Mouse (Mus musculus) heart, postnatal 0 days (tissue): ENCODE data around the gene Gsap.

Experiments
- CTCF ChIP-seq: IDR thresholded peaks from 2 replicates; pipeline ENCODE4 v1.5.1; 2016; ENCODE audit warnings: antibody characterized with exemption, control low read depth, low read depth
- EP300 ChIP-seq: IDR thresholded peaks from 2 replicates; pipeline ENCODE4 v1.6.1; 2016; ENCODE audit warnings: antibody characterized with exemption, low read depth

DNA sequence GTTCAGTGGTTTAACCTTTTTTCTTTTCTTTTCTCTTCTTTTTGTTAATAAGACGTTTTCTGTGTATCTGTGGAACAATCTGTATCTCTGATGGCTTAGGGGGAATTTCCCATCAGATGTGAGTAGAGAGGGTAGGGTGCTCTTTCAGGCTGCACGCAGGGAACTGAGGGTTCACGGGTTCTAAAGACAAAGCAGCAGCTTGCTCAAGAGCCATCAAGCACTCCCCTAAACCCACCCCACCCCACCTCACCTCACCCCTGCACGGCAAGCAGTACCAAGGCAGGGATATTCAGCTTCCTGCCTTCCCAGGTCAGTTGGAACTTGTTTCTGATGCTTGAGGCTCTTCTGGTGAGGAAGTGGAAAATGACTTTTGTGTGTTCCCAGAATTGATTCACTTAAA, 766 bp downstream of the Gsap start:
- TF ChIP-seq CTCF (no peak), EP300 (no peak)
